Mouse (Mus musculus): Measurements from ENCODE around the gene Aff1. TPM values are rescaled to one million over a fixed set of nuclear protein-coding genes. Genes with fewer than 3 reads are reported as not detected.

The Aff1 gene
- polyA plus RNA-seq, 1 experiment from 2014 or later, result 1.2 TPM

GRCm38 (mm10) chr5:103674482-103674881 is 17.7 kb upstream of the Aff1 start:
- WGBS, result 59% methylated on average over 6 of the region's 6 CpGs
- no peak overlapping the region for H3K9ac ChIP-seq (replicated peaks)
- H3K4me1 ChIP-seq, result no peaks in the 10 kb centered on the region
- no peak overlapping the region for H3K4me3 ChIP-seq
- no peak for ATAC-seq (replicated peaks)
- H3K9me3 ChIP-seq, result no peaks in the 10 kb centered on the region
- H3K36me3 ChIP-seq, result no peaks in the 10 kb centered on the region
- H3K27me3 ChIP-seq, result no peaks in the 10 kb centered on the region
- no peak overlapping the region for H3K4me2 ChIP-seq (replicated peaks)
- no peak overlapping the region for H3K27ac ChIP-seq (replicated peaks)

GRCm38 (mm10) chr5:103676289-103676881 is 15.8 kb upstream of the Aff1 start:
- Histone ChIP-seq H3K9me3 (no peaks in the 10 kb centered on the region), H3K4me2 (replicated peaks) (no peak overlapping the region), H3K27ac (replicated peaks) (no peak overlapping the region), H3K36me3 (no peaks in the 10 kb centered on the region), H3K27me3 (no peaks in the 10 kb centered on the region), H3K4me1 (no peaks in the 10 kb centered on the region), H3K9ac (replicated peaks) (no peak overlapping the region), H3K4me3 (no peak overlapping the region)
- 86% methylated on average over 6 of the region's 6 CpGs for WGBS
- ATAC-seq (replicated peaks), result no peak

DNA sequence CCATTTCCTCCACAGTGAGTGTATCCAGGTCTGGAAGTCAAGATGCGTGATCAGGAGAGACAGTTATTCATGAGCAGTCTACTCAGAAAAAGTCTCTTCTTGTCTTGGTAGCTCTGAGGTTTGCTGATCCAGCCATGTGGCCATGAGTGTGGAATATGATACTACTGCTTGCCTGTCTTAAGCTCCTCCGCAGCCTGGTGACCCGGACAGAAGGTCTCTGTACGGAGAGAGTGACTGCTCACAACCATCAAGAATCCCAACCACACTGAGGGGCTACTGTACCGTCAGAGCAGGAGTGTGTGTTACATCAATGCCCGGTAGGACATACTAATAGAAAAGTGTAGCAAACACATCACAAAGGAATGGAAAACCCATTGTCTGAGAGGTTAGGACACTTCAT is 14.3 kb upstream of the Aff1 start:
- Histone ChIP-seq H3K27ac (replicated peaks) (no peak overlapping the region), H3K4me1 (no peaks in the 10 kb centered on the region), H3K4me3 (no peak overlapping the region), H3K9me3 (no peaks in the 10 kb centered on the region), H3K4me2 (replicated peaks) (no peak overlapping the region), H3K36me3 (no peaks in the 10 kb centered on the region), H3K27me3 (no peaks in the 10 kb centered on the region), H3K9ac (replicated peaks) (no peak overlapping the region)
- no peak for ATAC-seq (replicated peaks)
- 86% methylated on average over 6 of the region's 6 CpGs for WGBS

DNA sequence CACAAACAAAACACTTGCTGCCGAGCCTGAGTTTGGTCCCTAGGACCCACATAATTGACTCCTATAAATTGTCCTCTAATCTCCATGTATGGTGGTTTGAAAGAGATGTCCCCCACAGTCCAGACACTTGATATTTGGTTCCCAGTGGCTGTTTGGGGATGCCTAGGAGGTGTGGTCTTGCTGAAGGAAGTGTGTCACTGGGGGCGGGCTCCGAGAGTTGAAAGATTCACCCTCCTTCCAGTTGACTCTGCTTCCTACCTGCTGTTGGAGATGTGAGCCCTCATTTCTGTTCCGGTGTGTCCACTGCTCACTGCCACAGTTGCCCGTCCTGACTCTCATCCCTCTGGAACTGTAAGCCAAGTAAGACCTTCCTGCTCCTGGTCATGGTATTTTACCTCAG is 13.2 kb upstream of the Aff1 start:
- Histone ChIP-seq H3K36me3 (no peaks in the 10 kb centered on the region), H3K4me2 (replicated peaks) (no peak overlapping the region), H3K9ac (replicated peaks) (no peak overlapping the region), H3K27me3 (no peaks in the 10 kb centered on the region), H3K27ac (replicated peaks) (no peak overlapping the region), H3K4me1 (no peaks in the 10 kb centered on the region), H3K9me3 (no peaks in the 10 kb centered on the region), H3K4me3 (no peak overlapping the region)
- WGBS, result 94% methylated on average over 5 of the region's 5 CpGs
- ATAC-seq (replicated peaks), result no peak

- no peak for ATAC-seq (replicated peaks)
- Histone ChIP-seq H3K4me2 (replicated peaks) (no peak overlapping the region), H3K9ac (replicated peaks) (no peak overlapping the region), H3K4me3 (no peak overlapping the region), H3K27me3 (no peaks in the 10 kb centered on the region), H3K9me3 (no peaks in the 10 kb centered on the region), H3K27ac (replicated peaks) (no peak overlapping the region), H3K4me1 (no peaks in the 10 kb centered on the region), H3K36me3 (no peaks in the 10 kb centered on the region)
- 37% methylated on average over 4 of the region's 4 CpGs for WGBS
These were observed 11.8 kb upstream of the Aff1 start for GRCm38 (mm10) chr5:103680381-103680780.

- 72% methylated on average over 3 of the region's 3 CpGs for WGBS
- H3K4me1 ChIP-seq, result no peaks in the 10 kb centered on the region
- H3K9ac ChIP-seq (replicated peaks), result no peak overlapping the region
- H3K27ac ChIP-seq (replicated peaks), result no peak overlapping the region
- H3K36me3 ChIP-seq, result no peaks in the 10 kb centered on the region
- H3K9me3 ChIP-seq, result no peaks in the 10 kb centered on the region
- no peak for ATAC-seq (replicated peaks)
- H3K4me2 ChIP-seq (replicated peaks), result no peak overlapping the region
- H3K4me3 ChIP-seq, result no peak overlapping the region
- H3K27me3 ChIP-seq, result no peaks in the 10 kb centered on the region
These were observed 10.3 kb upstream of the Aff1 start for GRCm38 (mm10) chr5:103681824-103682223.

DNA sequence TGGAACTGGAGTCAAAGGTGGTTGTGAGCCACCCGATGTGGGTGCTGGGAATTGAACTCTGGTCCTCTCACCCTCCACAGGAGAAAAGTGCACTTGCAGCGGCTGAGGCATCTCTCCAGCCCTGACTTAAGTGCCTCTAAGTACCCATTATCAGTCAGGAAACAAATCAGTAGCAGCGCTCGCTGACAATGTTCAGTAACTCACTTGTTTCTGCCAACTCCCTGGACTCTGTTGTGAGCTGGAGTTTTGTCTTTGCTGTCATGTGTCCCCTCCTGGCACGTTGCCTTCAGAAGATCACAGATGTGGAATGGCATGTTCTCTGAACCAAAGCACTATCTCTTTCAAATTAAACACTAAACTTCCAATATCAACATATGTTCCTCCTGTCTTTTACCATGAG is 2.5 kb upstream of the Aff1 start:
- peaks cover 27% of the 10 kb centered on the region; the same call in 1 of the 2 replicates for H3K27me3 ChIP-seq

GRCm38 (mm10) chr5:103690190-103690589 is 2.0 kb upstream of the Aff1 start:
- H3K27me3 ChIP-seq, result peaks cover 27% of the 10 kb centered on the region; the same call in 1 of the 2 replicates
- no peak overlapping the region for H3K4me2 ChIP-seq (replicated peaks)
- H3K9me3 ChIP-seq, result no peaks in the 10 kb centered on the region
- H3K4me3 ChIP-seq, result no peak overlapping the region
- no peak overlapping the region for H3K9ac ChIP-seq (replicated peaks)
- H3K36me3 ChIP-seq, result no peaks in the 10 kb centered on the region
- no peak for ATAC-seq (replicated peaks)
- H3K27ac ChIP-seq (replicated peaks), result no peak overlapping the region
- H3K4me1 ChIP-seq, result peaks cover 17% of the 10 kb centered on the region
- 86% methylated on average over 8 of the region's 8 CpGs for WGBS

More for the DNA sequence above, 2.5 kb upstream of the Aff1 start:
- Histone ChIP-seq H3K4me3 (no peak overlapping the region), H3K4me1 (peaks cover 17% of the 10 kb centered on the region), H3K36me3 (no peaks in the 10 kb centered on the region), H3K9me3 (no peaks in the 10 kb centered on the region), H3K9ac (replicated peaks) (no peak overlapping the region), H3K4me2 (replicated peaks) (no peak overlapping the region), H3K27ac (replicated peaks) (no peak overlapping the region)
- WGBS, result 71% methylated on average over 5 of the region's 5 CpGs
- no peak for ATAC-seq (replicated peaks)

DNA sequence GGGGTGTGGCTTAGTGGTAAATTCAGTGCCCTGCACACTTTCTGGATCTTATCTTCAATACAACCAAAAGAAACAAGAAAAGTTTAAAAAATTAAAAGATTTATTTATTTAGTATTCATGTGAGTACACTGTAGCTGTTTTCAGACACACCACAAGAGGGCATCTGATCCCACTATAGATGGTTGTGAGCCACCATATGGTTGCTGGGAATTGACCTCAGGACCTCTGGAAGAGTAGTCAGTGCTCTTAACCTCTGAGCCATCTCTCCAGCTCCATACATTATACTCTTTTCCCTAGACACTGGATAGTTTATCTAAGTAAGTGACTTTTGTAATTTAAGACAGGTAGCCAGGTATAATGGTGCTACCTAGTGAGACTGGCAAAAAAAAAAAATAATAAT is 1.0 kb upstream of the Aff1 start:
- H3K9ac ChIP-seq (replicated peaks), result no peak overlapping the region
- H3K4me3 ChIP-seq, result no peak overlapping the region
- peaks cover 27% of the 10 kb centered on the region; the same call in 1 of the 2 replicates for H3K27me3 ChIP-seq
- no peak overlapping the region for H3K27ac ChIP-seq (replicated peaks)
- H3K36me3 ChIP-seq, result no peaks in the 10 kb centered on the region
- peaks cover 17% of the 10 kb centered on the region for H3K4me1 ChIP-seq
- H3K9me3 ChIP-seq, result no peaks in the 10 kb centered on the region
- no peak overlapping the region for H3K4me2 ChIP-seq (replicated peaks)
- ATAC-seq (replicated peaks), result no peak

DNA sequence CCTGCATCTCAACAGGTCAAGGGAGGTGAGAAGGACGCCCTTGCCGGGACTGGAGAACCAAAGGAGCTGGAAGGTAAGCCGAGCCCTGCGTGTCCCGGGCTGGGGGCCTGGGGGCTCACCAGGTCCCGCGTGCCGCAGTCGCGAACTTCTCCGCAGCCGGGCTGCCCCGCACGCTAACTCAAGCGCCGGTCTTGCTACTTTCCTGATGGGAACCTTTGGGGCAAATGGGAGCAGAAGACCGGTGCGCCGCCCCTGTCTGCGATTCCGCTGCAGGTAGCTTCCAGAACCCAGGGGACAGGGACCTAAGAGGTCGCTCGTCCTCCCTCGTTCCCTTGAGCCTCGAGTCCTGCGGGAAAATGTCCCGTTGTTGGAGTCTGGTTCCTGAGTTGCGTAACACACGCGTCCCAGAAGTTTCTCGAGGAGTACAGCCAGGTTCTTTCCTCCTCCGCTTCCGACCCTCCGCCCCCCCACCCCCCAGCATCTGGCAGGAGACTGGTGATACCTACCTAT is 412 bp downstream of the Aff1 start:
- H3K36me3 ChIP-seq, result no peaks in the 10 kb centered on the region
- peaks cover 27% of the 10 kb centered on the region; the same call in 1 of the 2 replicates for H3K27me3 ChIP-seq
- peak overlapping the region; percentile 48 for H3K4me3 ChIP-seq
- no peaks in the 10 kb centered on the region for H3K9me3 ChIP-seq
- peaks cover 17% of the 10 kb centered on the region for H3K4me1 ChIP-seq
- H3K27ac ChIP-seq (replicated peaks), result no peak overlapping the region
- peak; percentile 44 for ATAC-seq (replicated peaks)
- peak overlapping the region; percentile 44 for H3K9ac ChIP-seq (replicated peaks)
- WGBS, result under 1% methylated on average over 34 of the region's 34 CpGs
- H3K4me2 ChIP-seq (replicated peaks), result peak overlapping the region; percentile 96

- Histone ChIP-seq H3K9me3 (no peaks in the 10 kb centered on the region), H3K4me1 (peaks cover 17% of the 10 kb centered on the region), H3K36me3 (no peaks in the 10 kb centered on the region), H3K9ac (replicated peaks) (0 out of 2 replicates have a peak overlapping the region, but pooled peaks have one; percentile 5), H3K27me3 (peaks cover 27% of the 10 kb centered on the region; the same call in 1 of the 2 replicates), H3K27ac (replicated peaks) (no peak overlapping the region), H3K4me3 (peak overlapping the region; percentile 48), H3K4me2 (replicated peaks) (peak overlapping the region; percentile 96)
- 0% methylated on average over 28 of the region's 28 CpGs for WGBS
- 0 out of 2 replicates have a peak, but pooled peaks have one; percentile 27 for ATAC-seq (replicated peaks)
These were observed 967 bp downstream of the Aff1 start for GRCm38 (mm10) chr5:103693041-103693641.

DNA sequence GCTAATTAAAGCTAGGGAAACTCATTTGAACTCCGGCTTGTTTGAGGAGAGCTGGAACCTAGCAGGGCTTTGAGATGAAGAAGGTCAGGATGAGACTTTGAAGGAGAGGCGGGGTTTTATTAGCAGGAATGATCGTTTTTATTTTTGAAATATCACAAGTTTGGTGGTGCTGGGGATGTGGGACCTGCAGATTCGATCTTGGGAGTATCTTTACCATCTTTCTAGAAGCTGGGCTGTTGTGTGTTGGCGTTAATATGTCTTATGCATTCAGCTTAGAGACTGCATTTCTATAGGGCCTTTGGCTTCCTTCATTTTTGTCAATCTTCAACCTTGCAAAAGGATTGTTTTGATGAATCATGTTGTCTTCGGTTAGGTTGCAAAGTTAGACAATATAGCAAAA is 1.9 kb downstream of the Aff1 start:
- H3K36me3 ChIP-seq, result no peaks in the 10 kb centered on the region
- H3K9ac ChIP-seq (replicated peaks), result no peak overlapping the region
- H3K4me3 ChIP-seq, result no peak overlapping the region
- H3K27me3 ChIP-seq, result peaks cover 27% of the 10 kb centered on the region; the same call in 1 of the 2 replicates
- H3K4me2 ChIP-seq (replicated peaks), result no peak overlapping the region
- 54% methylated on average over 6 of the region's 6 CpGs for WGBS
- no peaks in the 10 kb centered on the region for H3K9me3 ChIP-seq
- H3K4me1 ChIP-seq, result peaks cover 17% of the 10 kb centered on the region
- no peak overlapping the region for H3K27ac ChIP-seq (replicated peaks)
- ATAC-seq (replicated peaks), result no peak
